Mouse (Mus musculus): ENCODE measurements at regions not wholly inside any gene's neighbourhood (a gene's known extent, or its start where the extent isn't known, plus 50 kb on each side); places are given as distances from the start of the nearest gene placed in this dataset.

DNA sequence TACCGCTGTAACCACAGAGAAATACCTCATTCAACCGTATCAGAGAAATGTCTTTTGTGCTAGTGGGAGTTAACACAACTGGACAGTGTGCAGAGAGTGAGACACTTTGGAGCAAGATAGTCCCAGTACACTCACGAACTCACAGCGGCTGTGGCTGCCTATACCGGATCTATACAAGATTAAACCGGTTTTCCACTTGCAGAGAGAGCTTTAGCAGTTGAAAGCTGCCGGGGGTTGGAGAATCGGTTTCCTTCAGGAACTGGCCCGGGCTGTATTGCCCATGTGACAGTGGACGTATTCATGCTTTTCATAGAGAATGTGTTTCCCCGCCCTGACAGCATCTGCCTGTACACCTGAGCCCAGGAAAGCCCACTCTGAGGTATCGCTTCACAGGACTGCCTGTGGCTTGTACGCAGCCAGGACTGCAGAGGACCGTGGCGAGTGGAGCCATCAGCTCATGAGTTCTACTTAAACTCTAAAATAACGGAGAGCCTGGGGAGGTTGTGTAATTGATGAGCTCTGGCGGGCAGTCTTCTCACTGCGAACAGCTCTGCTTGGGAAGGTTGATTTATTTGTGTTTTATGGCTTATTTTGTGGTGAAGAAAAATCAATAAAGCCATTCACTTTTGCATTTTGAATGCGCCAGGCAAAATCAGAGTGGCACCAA, 602.8 kb downstream of the Plekhb2 start:
- no peak for TF ChIP-seq CTCF (IDR thresholded peaks at IDR 0.05; ENCODE audit: borderline replicate concordance, control insufficient read depth, extremely low read depth, insufficient read depth, low read length, poor library complexity)
- no peaks in the 10 kb centered on the region for H3K36me3 ChIP-seq (ENCODE audit: control insufficient read depth, insufficient read depth, low read length)
- DNase-seq, result no peak
- no peaks in the 10 kb centered on the region for H3K27me3 ChIP-seq (ENCODE audit: control insufficient read depth, insufficient read depth, low read length)
- no peak overlapping the region for H3K4me3 ChIP-seq (ENCODE audit: control insufficient read depth, insufficient read depth, low read length)
- 90% methylated on average over 19 of the region's 19 CpGs for WGBS
- no peaks in the 10 kb centered on the region for H3K4me1 ChIP-seq (replicated peaks; ENCODE audit: control insufficient read depth, insufficient read depth, low read length)
- no peak overlapping the region for H3K27ac ChIP-seq (ENCODE audit: control insufficient read depth, insufficient read depth, low read length)

DNA sequence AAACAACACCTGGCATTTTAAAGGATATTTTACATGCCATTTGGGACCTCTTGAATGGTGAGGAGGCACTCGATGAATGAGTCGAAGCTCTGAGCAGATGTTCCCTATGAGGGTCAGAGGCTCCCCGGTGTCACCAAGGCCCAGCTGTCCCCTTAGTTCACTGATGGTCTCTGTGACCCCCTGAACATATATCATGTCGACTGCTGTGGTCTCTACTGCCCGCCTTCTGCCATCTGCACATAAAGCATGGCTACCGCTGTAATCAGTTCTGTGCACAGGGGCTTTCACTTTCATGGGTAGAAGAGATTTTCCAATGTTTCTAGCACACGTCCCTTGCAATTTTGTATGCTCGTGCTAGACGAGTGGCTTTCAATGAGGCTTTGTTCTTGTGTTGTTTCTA, 607.8 kb downstream of the Plekhb2 start:
- WGBS, result 91% methylated on average over 9 of the region's 9 CpGs
- Histone ChIP-seq H3K27ac (ENCODE audit: control insufficient read depth, insufficient read depth, low read length) (no peak overlapping the region), H3K4me1 (replicated peaks; ENCODE audit: control insufficient read depth, insufficient read depth, low read length) (no peaks in the 10 kb centered on the region), H3K4me3 (ENCODE audit: control insufficient read depth, insufficient read depth, low read length) (no peak overlapping the region), H3K36me3 (ENCODE audit: control insufficient read depth, insufficient read depth, low read length) (no peaks in the 10 kb centered on the region), H3K27me3 (ENCODE audit: control insufficient read depth, insufficient read depth, low read length) (no peaks in the 10 kb centered on the region)
- no peak for DNase-seq
- TF ChIP-seq POLR2A (IDR thresholded peaks at IDR 0.05; ENCODE audit: control insufficient read depth, extremely low read depth, insufficient read depth, low read length, poor library complexity) (no peak), CTCF (IDR thresholded peaks at IDR 0.05; ENCODE audit: borderline replicate concordance, control insufficient read depth, extremely low read depth, insufficient read depth, low read length, poor library complexity) (no peak)

DNA sequence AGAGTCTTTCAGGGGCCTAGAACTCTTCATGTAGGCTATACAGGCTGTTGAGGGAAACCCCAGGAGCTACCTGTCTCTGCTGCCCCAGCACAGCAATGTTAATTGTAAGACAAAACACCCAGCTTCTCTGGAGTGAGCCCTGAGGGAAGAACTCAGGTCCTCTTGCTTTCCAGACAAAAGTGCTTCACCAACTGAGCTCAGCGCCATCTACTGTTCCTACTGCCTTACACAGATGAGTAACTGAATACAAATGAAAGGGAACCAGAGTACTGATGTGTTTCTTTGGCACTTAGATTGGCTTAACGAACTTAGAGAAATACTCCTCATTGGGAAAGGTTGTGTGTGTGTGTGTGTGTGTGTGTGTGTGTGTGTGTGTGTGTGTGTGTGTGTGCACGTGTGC, 603.1 kb upstream of the Hs6st1 start:
- 62% methylated on average over 3 of the region's 3 CpGs for WGBS

DNA sequence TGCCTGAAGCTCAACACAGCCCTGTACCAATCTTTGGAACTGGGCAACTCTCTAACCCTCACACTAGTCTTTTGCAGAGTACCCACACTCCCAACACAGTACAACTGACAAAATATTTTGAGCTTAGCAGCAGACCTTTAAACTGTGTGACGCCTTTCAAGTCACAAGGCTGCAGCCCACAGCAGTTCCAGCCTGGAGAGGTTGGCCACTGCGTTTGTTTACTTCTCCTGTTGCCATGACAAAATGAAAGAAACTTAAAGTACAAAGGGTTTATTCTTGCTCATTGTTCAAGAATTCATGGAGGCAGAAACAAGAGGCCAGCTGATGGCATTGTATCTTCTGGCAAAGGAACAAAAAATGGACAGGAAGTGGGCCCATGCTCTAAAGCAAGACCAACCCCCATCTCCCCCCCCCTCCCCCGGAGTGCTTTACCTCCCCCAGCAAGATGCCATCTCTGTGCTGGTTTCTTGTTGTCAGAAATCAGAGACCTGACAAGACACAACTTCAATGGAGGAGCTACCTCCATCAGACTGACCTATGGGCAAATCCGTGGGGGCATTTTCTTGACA, 598.9 kb upstream of the Hs6st1 start:
- WGBS, result 88% methylated on average over 4 of the region's 4 CpGs
- no peak overlapping the region for H3K27ac ChIP-seq (ENCODE audit: control insufficient read depth, insufficient read depth, low read length)
- no peak for TF ChIP-seq CTCF (IDR thresholded peaks at IDR 0.05; ENCODE audit: borderline replicate concordance, control insufficient read depth, extremely low read depth, insufficient read depth, low read length, poor library complexity)

More for the DNA sequence above, 603.1 kb upstream of the Hs6st1 start:
- Histone ChIP-seq H3K4me3 (ENCODE audit: control insufficient read depth, insufficient read depth, low read length) (no peak overlapping the region), H3K4me1 (replicated peaks; ENCODE audit: control insufficient read depth, insufficient read depth, low read length) (no peaks in the 10 kb centered on the region), H3K27ac (ENCODE audit: control insufficient read depth, insufficient read depth, low read length) (no peak overlapping the region), H3K36me3 (ENCODE audit: control insufficient read depth, insufficient read depth, low read length) (no peaks in the 10 kb centered on the region), H3K27me3 (ENCODE audit: control insufficient read depth, insufficient read depth, low read length) (no peaks in the 10 kb centered on the region)
- TF ChIP-seq POLR2A (IDR thresholded peaks at IDR 0.05; ENCODE audit: control insufficient read depth, extremely low read depth, insufficient read depth, low read length, poor library complexity), result no peak
- TF ChIP-seq CTCF (IDR thresholded peaks at IDR 0.05; ENCODE audit: borderline replicate concordance, control insufficient read depth, extremely low read depth, insufficient read depth, low read length, poor library complexity), result no peak
- no peak for DNase-seq

DNA sequence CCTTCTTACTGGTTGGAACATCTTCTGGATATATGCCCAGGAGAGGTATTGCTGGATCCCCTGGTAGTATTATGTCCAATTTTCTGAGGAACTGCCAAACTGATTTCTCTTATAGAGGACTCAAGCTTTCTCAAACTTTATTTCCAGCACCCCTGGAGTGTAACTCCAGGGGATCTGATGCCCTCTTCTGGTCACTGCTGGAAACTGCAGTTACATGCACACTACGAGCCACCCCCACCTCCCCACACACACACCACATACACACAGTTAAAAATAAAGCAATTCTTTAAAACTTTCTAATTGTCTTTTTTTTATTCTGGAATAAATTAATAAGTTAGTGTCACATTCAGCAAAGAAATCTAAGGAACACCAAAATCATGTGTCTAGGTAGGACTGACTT, 589.9 kb upstream of the Hs6st1 start:
- 97% methylated on average over 1 of the region's 1 CpGs for WGBS
- no peak for DNase-seq
- Histone ChIP-seq H3K4me3 (ENCODE audit: control insufficient read depth, insufficient read depth, low read length) (no peak overlapping the region), H3K36me3 (ENCODE audit: control insufficient read depth, insufficient read depth, low read length) (no peaks in the 10 kb centered on the region), H3K27ac (ENCODE audit: control insufficient read depth, insufficient read depth, low read length) (no peak overlapping the region), H3K4me1 (replicated peaks; ENCODE audit: control insufficient read depth, insufficient read depth, low read length) (no peaks in the 10 kb centered on the region), H3K27me3 (ENCODE audit: control insufficient read depth, insufficient read depth, low read length) (no peaks in the 10 kb centered on the region)
- TF ChIP-seq CTCF (IDR thresholded peaks at IDR 0.05; ENCODE audit: borderline replicate concordance, control insufficient read depth, extremely low read depth, insufficient read depth, low read length, poor library complexity) (no peak; the same call in 1 of the 2 replicates), POLR2A (IDR thresholded peaks at IDR 0.05; ENCODE audit: control insufficient read depth, extremely low read depth, insufficient read depth, low read length, poor library complexity) (no peak)

More for the DNA sequence above, 598.9 kb upstream of the Hs6st1 start:
- Histone ChIP-seq H3K4me1 (replicated peaks; ENCODE audit: control insufficient read depth, insufficient read depth, low read length) (no peaks in the 10 kb centered on the region), H3K27me3 (ENCODE audit: control insufficient read depth, insufficient read depth, low read length) (no peaks in the 10 kb centered on the region), H3K36me3 (ENCODE audit: control insufficient read depth, insufficient read depth, low read length) (no peaks in the 10 kb centered on the region), H3K4me3 (ENCODE audit: control insufficient read depth, insufficient read depth, low read length) (no peak overlapping the region)
- DNase-seq, result no peak

DNA sequence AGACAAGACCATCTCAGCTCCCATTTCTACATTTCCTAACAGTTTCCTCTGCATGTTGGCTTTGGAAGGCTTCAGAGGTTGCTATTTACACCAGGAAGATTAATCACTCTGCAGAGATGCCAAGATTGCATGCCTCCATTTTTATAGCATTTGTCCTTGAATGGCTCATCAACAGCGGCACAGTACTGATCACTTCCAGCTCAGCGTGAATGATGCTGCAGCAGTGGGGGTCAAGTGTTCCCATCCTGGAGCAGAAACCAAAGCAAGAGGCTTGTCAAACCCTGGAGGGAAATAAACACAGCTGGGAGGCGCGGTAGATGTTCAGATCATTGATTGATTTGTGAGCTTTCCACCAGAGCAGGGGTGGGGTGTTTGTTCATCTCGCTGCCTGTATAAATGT, 572.2 kb upstream of the Hs6st1 start:
- no peak overlapping the region for H3K4me3 ChIP-seq (ENCODE audit: control insufficient read depth, insufficient read depth, low read length)
- no peaks in the 10 kb centered on the region for H3K36me3 ChIP-seq (ENCODE audit: control insufficient read depth, insufficient read depth, low read length)
- no peaks in the 10 kb centered on the region for H3K4me1 ChIP-seq (replicated peaks; ENCODE audit: control insufficient read depth, insufficient read depth, low read length)
- no peaks in the 10 kb centered on the region for H3K27me3 ChIP-seq (ENCODE audit: control insufficient read depth, insufficient read depth, low read length)
- DNase-seq, result no peak
- WGBS, result 90% methylated on average over 5 of the region's 5 CpGs
- TF ChIP-seq POLR2A (IDR thresholded peaks at IDR 0.05; ENCODE audit: control insufficient read depth, extremely low read depth, insufficient read depth, low read length, poor library complexity) (no peak), CTCF (IDR thresholded peaks at IDR 0.05; ENCODE audit: borderline replicate concordance, control insufficient read depth, extremely low read depth, insufficient read depth, low read length, poor library complexity) (no peak)
- H3K27ac ChIP-seq (ENCODE audit: control insufficient read depth, insufficient read depth, low read length), result no peak overlapping the region

DNA sequence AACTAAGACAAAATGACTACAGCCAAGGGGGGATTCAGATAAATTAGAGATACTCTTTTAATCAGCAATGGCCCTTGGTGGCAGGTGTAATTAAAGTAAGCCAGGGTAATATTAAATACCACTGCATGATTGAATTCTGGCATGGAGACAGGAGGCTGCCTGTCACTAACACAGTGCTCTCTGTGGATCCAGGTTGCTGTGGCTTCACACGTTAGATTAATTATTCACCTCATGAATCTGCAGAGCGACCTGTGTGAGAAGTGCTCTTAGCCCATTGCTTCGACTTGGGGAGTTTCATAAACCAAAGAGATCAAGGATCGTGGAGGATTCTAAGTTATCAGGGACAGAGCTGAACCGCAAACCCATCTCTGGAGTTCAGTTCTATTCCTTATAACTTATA, 545.2 kb upstream of the Hs6st1 start:
- Histone ChIP-seq H3K4me3 (ENCODE audit: control insufficient read depth, insufficient read depth, low read length) (no peak overlapping the region), H3K36me3 (ENCODE audit: control insufficient read depth, insufficient read depth, low read length) (no peaks in the 10 kb centered on the region), H3K27me3 (ENCODE audit: control insufficient read depth, insufficient read depth, low read length) (no peaks in the 10 kb centered on the region), H3K4me1 (replicated peaks; ENCODE audit: control insufficient read depth, insufficient read depth, low read length) (no peaks in the 10 kb centered on the region), H3K27ac (ENCODE audit: control insufficient read depth, insufficient read depth, low read length) (no peak overlapping the region)
- TF ChIP-seq POLR2A (IDR thresholded peaks at IDR 0.05; ENCODE audit: control insufficient read depth, extremely low read depth, insufficient read depth, low read length, poor library complexity) (no peak), CTCF (IDR thresholded peaks at IDR 0.05; ENCODE audit: borderline replicate concordance, control insufficient read depth, extremely low read depth, insufficient read depth, low read length, poor library complexity) (no peak)
- DNase-seq, result no peak
- 94% methylated on average over 5 of the region's 5 CpGs for WGBS
